Mouse (Mus musculus) layer of hippocampus, adult 8-10 months (tissue): ENCODE measurements around the gene Gak. TPM values are rescaled to one million over a fixed set of nuclear protein-coding genes. Genes with fewer than 3 reads are reported as not detected.

Experiments used
- DNase-seq, 2 experiments: peaks; one replicate each; pipeline ENCODE4 v3.0.0; 2022; ENCODE audit warnings: low spot score in 2 of 2
- total RNA-seq, 4 experiments: library from RNA; stranded (reverse); gene quantifications; 2 replicates each; pipeline ENCODE4 v1.2.4; 2022

Gak gene
- total RNA-seq, 4 experiments from 2014 or later = 94.1 to 111 (median 102) TPM

- DNase-seq = no peak
Observed at GRCm38 (mm10) chr5:108602537-108602936, 27.0 kb downstream of the Gak start.

DNA sequence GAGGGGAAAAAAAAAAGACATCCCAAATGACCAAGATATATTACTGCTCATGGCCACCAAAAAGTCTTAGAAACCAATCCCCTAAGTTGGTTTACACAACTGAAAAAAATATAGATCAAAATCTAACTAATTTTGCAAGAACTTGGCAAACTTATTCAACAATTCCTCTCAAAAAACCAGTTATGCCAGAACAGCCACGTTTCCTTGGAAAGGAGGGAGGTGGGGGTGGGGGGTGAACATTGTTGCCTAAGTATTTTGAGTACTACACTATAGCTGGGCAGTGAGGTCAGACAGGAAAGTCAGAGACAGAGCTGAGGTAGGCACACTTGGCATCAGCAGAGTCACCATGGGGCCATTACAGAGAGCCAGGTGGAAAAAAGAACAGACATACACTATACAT lies 29.6 kb downstream of the Gak start:
- no peak for DNase-seq

GRCm38 (mm10) chr5:108581361-108581891 lies 48.1 kb downstream of the Gak start:
- peak; percentile 59 to 60 for DNase-seq

DNA sequence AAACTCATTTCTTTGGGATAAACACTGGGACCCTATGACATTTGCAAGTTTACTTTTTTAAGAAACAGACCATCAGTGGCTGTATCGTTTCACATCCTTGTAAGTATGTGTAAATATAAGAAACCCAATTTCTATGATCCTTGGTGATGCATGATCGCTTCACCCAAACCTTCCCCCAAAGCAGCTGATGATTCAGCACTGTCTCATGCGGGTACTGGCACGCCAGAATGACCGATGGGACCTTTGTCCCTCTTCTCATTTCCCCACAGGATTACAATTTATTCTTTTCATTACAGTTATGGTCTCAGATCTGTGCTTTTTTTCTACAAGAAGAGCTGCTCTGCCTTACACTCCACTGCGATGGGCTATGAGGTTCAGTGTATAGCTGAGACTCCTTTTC lies 56.5 kb downstream of the Gak start:
- DNase-seq = no peak

DNA sequence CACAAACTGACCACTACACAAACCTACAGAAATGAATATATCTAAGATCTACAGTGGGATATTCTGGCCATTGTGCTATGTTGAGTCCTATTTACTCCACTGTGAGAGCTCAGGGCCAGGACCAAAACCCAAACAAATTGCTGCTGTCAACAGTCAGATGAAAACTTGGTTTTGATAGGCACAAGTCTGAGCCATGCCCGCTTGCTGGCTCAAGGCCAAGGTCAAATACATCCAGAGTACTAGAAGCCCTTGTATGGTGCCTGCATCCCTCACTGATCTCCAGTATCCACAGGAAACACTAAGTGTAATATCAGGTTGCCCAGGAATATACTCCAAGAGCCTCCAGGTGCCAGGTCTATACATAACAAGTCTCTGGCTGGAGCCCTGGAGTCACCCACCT lies 58.6 kb downstream of the Gak start:
- DNase-seq = no peak

DNA sequence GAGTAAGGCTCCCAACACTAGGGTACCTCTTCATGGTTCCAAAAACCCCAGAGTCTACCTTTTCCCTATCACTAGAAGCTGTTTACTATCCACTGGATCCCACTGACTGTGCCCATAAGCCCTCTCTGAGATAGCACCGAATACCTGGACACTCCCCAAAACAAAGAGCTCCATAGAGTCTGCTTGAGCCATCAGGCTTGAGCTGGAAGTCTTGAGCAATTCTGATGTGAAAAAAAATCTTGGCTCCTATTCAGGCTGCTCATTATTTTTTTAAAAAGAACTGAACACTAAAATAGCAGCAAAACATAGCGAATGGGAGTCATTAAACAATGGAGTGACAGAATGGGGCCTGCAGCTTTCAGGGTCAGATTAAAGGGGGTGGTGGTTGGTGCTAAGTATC lies 62.5 kb downstream of the Gak start:
- no peak for DNase-seq

- DNase-seq = no peak
Observed at GRCm38 (mm10) chr5:108566523-108566922, 63.0 kb downstream of the Gak start.

DNA sequence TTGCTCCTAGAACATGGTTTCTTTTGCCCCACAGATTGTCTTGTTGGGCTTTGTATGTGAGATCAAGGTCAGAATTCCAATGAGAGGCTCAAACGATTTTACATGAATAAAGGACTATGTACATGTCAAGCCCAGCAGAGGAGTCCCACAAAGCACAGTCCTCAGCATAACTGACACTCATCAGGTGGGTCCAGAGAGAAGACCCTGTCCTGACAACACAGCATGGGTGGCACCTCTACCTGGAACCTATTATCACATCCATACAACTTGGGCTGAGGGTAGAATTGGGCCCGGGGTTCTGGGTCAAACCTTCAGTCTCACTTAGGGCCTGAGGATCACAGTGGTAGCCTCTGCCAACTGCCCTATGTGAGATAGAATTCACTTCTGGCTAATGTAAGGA lies 64.2 kb downstream of the Gak start:
- DNase-seq = no peak

DNA sequence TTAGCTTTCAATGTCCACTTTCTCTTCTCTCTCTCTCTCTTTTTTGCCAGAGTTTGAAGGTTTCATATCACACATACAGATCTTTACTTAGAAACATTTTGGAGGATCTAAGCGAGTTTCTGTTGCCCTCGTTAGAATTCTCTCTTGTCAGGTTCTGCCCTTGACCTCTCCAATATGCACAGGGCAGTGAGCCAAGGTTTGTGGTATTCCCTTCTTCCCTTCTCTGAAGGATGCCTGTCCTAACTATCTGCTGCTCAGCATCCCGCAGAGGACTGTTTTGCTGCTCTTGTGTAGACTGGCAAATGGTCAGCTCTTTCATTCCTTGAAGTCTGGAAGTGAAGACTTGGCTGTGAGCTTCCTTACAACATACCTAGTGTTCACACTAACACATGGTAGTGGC lies 65.2 kb downstream of the Gak start:
- no peak for DNase-seq

- no peak for DNase-seq
Observed at GRCm38 (mm10) chr5:108562483-108562882, 67.1 kb downstream of the Gak start.

DNA sequence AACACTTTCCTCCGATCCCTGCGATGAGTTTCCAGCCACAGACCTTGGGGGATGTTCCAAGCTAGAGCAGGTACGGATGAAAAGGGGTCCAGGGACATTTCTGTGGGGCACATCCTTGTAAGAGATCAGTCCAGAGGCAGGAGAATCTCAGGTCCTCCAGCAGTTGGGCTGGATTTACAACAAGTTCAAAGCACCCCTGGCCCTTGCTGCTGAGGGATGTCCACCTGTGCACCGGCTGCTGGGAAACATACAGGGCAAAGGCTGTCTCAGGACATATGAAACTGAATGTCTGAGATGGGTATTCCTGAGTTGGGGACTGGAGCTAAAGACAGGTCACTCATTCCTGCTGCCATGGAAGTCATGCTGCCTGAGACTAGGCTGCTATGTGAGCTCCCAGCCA lies 72.6 kb downstream of the Gak start:
- DNase-seq = no peak

DNA sequence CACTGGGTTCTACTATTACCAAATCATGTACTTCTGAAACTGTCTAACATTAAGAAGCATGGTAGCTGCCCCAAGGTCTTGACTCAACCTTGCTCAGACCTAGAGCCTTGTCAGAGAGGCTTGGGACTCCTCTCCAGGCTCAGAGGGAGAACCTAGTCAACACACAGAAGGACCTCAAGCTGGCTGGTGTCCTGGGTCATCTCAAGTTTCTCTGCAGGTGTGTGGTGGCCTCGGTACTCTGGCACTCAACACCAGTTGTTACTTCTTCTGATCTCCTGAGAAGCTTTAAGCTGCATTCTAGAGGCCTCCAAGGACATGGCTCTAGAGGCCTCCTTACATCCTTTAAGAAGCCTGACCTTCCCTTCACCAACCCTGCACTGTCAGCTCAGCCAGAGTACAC lies 75.5 kb downstream of the Gak start:
- no peak for DNase-seq

GRCm38 (mm10) chr5:108550207-108550594 lies 79.4 kb downstream of the Gak start:
- no peak for DNase-seq

- DNase-seq = peak; percentile 35 to 63
Observed at GRCm38 (mm10) chr5:108549489-108550206, 79.9 kb downstream of the Gak start, which contains the start of gene Cplx1. Gene Cplx1, minus strand, starts transcription at chr5:108550024.

DNA sequence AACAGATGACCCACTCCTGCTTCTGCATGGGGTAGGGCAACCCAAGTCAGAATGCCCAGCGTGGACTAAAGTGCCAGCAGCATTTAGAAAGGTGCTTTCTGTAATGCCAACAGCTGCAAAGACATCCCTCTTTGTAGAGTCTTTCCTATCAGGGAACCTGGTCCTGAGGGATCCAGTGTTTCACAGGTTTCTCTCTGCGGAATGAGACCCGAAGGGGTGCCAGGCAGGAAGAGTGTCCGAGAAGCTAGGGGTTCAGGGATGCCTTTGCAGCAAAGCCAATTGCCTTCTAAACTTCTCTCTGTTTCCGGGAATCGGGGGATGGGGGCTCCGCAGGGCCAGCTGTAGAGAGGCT lies 80.4 kb downstream of the Gak start:
- DNase-seq = no peak

DNA sequence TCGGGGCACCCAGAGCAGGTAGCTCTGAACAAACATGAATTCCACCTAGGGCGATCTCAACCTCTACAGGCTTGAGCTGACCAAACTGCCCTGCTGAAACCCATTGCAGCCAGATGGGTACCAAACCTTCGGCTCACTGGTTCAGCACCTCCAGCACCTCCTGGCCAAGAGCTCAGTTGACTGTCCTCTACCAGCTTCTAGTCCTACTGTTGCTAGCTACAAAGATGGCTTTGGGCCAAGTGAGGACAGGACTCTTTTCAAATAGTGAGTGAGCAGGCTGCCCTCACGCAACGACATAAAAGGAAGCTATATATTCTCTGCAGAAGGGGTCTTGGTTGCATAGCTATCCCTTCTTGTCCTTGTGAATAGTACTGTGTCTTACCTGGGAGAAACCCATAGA lies 81.9 kb downstream of the Gak start:
- no peak for DNase-seq

- no peak for DNase-seq
Observed at GRCm38 (mm10) chr5:108543516-108544291, 85.9 kb downstream of the Gak start.

DNA sequence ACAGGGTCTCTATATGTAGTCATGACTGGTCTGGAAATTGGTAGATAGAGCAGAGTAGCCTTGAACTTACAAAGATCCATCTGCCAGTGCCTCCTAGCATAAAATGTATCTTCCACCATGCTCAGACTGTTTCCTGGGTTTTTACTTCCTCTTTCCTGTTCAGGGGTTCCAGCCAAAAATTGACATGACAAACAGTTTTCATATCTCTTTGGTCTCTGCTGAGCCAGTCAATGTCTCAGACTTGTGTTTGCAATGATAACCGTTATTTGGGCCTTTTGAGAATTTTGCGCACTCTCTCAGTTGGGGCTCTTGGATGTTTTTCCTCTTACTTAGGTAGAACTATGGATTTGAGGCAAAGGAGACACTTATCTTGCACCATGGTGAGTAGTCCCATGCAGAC lies 95.4 kb downstream of the Gak start:
- no peak for DNase-seq

DNA sequence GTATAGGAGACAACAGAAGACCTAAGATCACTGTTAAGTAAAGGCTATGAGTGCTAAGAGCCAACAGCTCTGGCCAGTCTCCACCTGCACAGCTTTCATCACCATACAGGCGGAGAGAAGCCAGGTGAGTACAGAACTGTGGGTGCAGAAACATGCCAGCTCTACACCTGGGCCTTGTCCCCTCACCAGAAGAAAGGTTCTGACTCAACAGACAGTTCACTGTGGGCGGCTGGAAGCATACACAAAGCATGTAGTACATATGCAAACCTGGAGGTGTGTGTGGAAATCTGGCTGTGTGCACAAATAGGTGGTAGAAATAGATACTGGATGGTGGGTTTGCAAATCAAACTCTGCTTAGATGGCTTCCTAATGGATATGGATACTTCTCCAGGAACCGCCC lies 107.0 kb downstream of the Gak start:
- no peak for DNase-seq

DNA sequence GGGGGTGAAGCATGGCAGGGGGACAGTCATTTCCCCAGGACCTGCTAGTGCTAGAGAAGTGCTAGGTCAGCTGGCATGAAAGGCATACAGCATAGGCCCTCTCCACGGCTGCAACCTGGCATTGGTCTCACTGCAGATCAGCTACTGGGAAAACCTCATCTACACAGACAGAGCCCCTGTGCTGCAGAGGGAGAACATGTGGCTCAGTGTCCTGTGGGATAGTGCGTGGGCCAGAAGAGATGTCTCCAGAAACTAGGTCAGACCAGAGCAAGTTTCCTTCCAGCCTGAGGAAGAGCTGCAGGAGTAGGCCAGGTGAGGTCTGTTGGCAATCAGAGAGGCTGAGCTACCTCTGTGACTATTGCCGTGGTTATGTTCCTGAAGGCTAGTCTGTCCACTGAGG lies 107.7 kb downstream of the Gak start:
- no peak for DNase-seq

DNA sequence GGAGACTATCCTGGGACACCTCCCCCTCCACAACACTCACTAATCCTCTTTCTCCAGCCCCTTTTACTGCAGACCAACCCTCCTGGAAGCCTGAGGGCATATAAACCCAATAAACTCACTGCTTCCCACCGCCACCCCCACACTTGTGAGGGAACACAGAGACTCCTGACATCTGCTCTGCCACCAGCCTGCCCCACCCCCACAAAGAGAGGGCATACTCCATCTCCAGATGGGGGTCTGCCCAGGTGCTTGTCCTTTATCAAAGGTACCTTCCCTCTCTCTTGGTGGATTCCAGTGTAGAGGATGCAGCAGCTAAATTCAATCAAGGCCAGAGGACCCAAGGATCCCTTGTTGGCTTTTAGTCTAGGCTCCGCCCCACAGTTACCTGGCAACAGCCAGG lies 108.5 kb downstream of the Gak start:
- DNase-seq = no peak

DNA sequence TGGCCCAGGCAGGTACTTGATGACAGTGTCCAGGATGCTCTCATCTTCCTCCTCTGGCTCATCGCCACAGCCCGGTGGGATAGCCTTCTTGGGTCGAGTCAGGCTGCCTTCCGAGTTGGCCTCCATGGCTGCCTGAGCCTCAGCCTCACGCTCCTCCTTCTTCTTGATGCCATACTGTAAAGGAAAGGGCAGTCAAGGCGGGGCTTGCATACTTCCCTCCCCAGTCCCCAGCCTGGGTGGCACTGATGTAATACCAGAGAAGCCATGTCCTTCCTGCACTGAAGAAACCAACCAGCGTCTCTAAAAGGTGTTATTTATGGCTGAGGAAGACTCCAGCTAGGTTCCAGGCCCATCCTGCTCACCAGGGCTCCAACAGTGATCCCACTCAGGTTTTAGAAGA lies 109.4 kb downstream of the Gak start:
- DNase-seq = no peak
